ENCODE assay signal across 14 mouse cellular contexts in genomic region chr4:139832281-139833035, GRCm38 (mm10). TPM values are rescaled to one million over a fixed set of nuclear protein-coding genes. Genes with fewer than 3 reads are reported as not detected.
A peak's percentile ranks its signal among the peaks of the same experiment; 100 is the strongest.
DNase-seq lines count a peak whose midpoint lies in the region; ATAC-seq and TF ChIP-seq lines count a peak whose summit lies in the region.
"Had no signal": no experiment of that assay in that cellular context is flagged by ENCODE, and none has a peak within 500 bp of the region (broad histone marks: within the 10 kb centered on the region; RNA-seq: fewer than 3 reads in every experiment).

No protein-coding gene starts in this region.

- H3K27me3 ChIP-seq in C2C12 (ENCODE audit: control insufficient read depth, insufficient read depth, insufficient read length): peaks cover 64% of the 10 kb centered on the region
- peaks cover 100% of the 10 kb centered on the region for H3K27me3 ChIP-seq in forebrain, embryonic 13.5 days
- H3K27me3 ChIP-seq in midbrain, embryonic 12.5 days: peaks cover 96% of the 10 kb centered on the region

- WGBS in forebrain, embryonic 13.5 days: under 1% methylated on average over 55 of the region's 55 CpGs
- under 1% methylated on average over 55 of the region's 55 CpGs for WGBS in midbrain, embryonic 12.5 days

- intact Hi-C loops in gastrocnemius, postnatal 14 days (cut with DNase I; ENCODE audit: low total_unique reads): no loop called here
- intact Hi-C loops in left cerebral cortex, adult 2 months (cut with DNase I): no loop called here

- no peaks in the 10 kb centered on the region for H3K79me3 ChIP-seq in C2C12 (ENCODE audit: low read depth)

- no peak for TF ChIP-seq CTCF in C2C12 (IDR thresholded peaks at IDR 0.05; ENCODE audit: control insufficient read depth, insufficient read depth, insufficient read length)
- no peak for TF ChIP-seq CTCF in left cerebral cortex, adult 2 months (IDR thresholded peaks at IDR 0.05)

- peak; percentile 28 for DNase-seq in gastrocnemius, postnatal 25 days
- DNase-seq in gastrocnemius, postnatal 14 days: no peak
- DNase-seq in spleen, postnatal 36 days (ENCODE audit: low spot score in 2 of 2): no peak
- no peak for DNase-seq in left cerebral cortex, adult 2 months (ENCODE audit: extremely low spot score in 1 of 2, low spot score in 2 of 2)
- DNase-seq: adrenal gland, adult 8-10 months; cerebellum, adult 9-11 months; heart, adult 18-20 months had no signal

- H3K4me2 ChIP-seq in forebrain, embryonic 13.5 days: peak overlapping the region; percentile 51
- peak overlapping the region; percentile 61 for H3K4me2 ChIP-seq in midbrain, embryonic 12.5 days (replicated peaks)

- 0 out of 2 replicates have a peak, but pooled peaks have one; percentile 27 for ATAC-seq in forebrain, embryonic 13.5 days
- ATAC-seq in midbrain, embryonic 12.5 days (ENCODE audit: low FRiP score, low read depth): no peak
- no peak for ATAC-seq in activated CD4-positive, CD25-positive, alpha-beta regulatory T cell, adult 4 months

- no peak overlapping the region for H3K4me3 ChIP-seq in C2C12 (ENCODE audit: insufficient read depth, poor library complexity, severe bottlenecking)
- H3K4me3 ChIP-seq in forebrain, embryonic 13.5 days: peak overlapping the region; percentile 21
- H3K4me3 ChIP-seq in midbrain, embryonic 12.5 days: peak overlapping the region; percentile 54
- no peak overlapping the region for H3K4me3 ChIP-seq in left cerebral cortex, adult 2 months
- H3K4me3 ChIP-seq: megakaryocyte, embryonic 14.5 days had no signal

- peak overlapping the region; percentile 30 for H3ac ChIP-seq in C2C12 (ENCODE audit: control insufficient read depth, insufficient read length, low read depth)

- H3K36me3 ChIP-seq in C2C12 (ENCODE audit: control insufficient read depth, insufficient read depth): no peaks in the 10 kb centered on the region
- H3K36me3 ChIP-seq in forebrain, embryonic 13.5 days (ENCODE audit: poor library complexity, severe bottlenecking): no peaks in the 10 kb centered on the region
- 0 out of 2 replicates have a peak, but pooled peaks cover 6% of the 10 kb centered on the region for H3K36me3 ChIP-seq in midbrain, embryonic 12.5 days

- H3K27ac ChIP-seq in forebrain, embryonic 13.5 days: no peak overlapping the region
- peak overlapping the region; percentile 91 for H3K27ac ChIP-seq in midbrain, embryonic 12.5 days (replicated peaks)
- H3K27ac ChIP-seq in left cerebral cortex, adult 2 months: no peak overlapping the region

- H3K9me3 ChIP-seq in forebrain, embryonic 13.5 days (replicated peaks): no peaks in the 10 kb centered on the region
- no peaks in the 10 kb centered on the region for H3K9me3 ChIP-seq in midbrain, embryonic 12.5 days
- H3K9me3 ChIP-seq: megakaryocyte, embryonic 14.5 days had no signal

- no peaks in the 10 kb centered on the region for H3K79me2 ChIP-seq in C2C12 (ENCODE audit: control insufficient read depth, insufficient read depth)

- H3K9ac ChIP-seq in forebrain, embryonic 13.5 days: no peak overlapping the region
- peak overlapping the region; percentile 84 for H3K9ac ChIP-seq in midbrain, embryonic 12.5 days (replicated peaks)

- H3K4me1 ChIP-seq in forebrain, embryonic 13.5 days: peaks cover 34% of the 10 kb centered on the region
- peaks cover 72% of the 10 kb centered on the region for H3K4me1 ChIP-seq in midbrain, embryonic 12.5 days
- H3K4me1 ChIP-seq: megakaryocyte, embryonic 14.5 days had no signal

TF ChIP-seq in C2C12, 6 proteins besides CTCF, POLR2A, EP300 and RAD21:
- TF ChIP-seq MYOG (IDR thresholded peaks at IDR 0.05; ENCODE audit: control insufficient read depth, extremely low read depth, insufficient read length): no peak
- TF ChIP-seq CEBPB (IDR thresholded peaks at IDR 0.05; ENCODE audit: low read depth): no peak
- no peak for TF ChIP-seq USF1 (IDR thresholded peaks at IDR 0.05; ENCODE audit: low read depth)
- TF ChIP-seq FOSL1 (IDR thresholded peaks at IDR 0.05; ENCODE audit: insufficient read depth, low read length, poor library complexity, severe bottlenecking): no peak
- TF ChIP-seq MYOD1 (IDR thresholded peaks at IDR 0.05; ENCODE audit: control insufficient read depth, insufficient read length, low read depth): no peak
- TF ChIP-seq MAX (IDR thresholded peaks at IDR 0.05): no peak

RNA-seq across cellular contexts. Expression of gene Pax7, which starts 0.9 kb away (rescaled TPM):
- 1 to 10 TPM; 1.6 to 2.4 TPM for total RNA-seq in gastrocnemius, postnatal 25 days (2021)
- total RNA-seq in gastrocnemius, postnatal 14 days (2021): 1 to 10 TPM; 3.2 to 5.2 TPM
- 1.1 TPM for polyA plus RNA-seq in C2C12 (2012; fragmentation: generic; extraction: Trizol)
- 0.04 and 0.09 TPM in 2 replicates for polyA plus RNA-seq in forebrain, embryonic 13.5 days (2015; fragmentation: Nextera tagmentation; extraction: Ambion mirVana)
- polyA plus RNA-seq in midbrain, embryonic 12.5 days (2016; fragmentation: Nextera tagmentation; extraction: Ambion mirVana): 4.4 and 5.7 TPM in 2 replicates
- polyA plus RNA-seq in activated CD4-positive, CD25-positive, alpha-beta regulatory T cell, adult 4 months (2017; shearing (Covaris generic)): not detected
- total RNA-seq in left cerebral cortex, adult 2 months (2021): not detected
- total RNA-seq: adrenal gland, adult 8-10 months; heart, adult 18-20 months; layer of hippocampus, postnatal 25 days had no signal
- polyA plus RNA-seq: small intestine, adult 2 months had no signal

Comparison
In these comparisons a context has a peak if more than half of its experiments do, and no peak if none do; other contexts are left out.
1. H3K4me3 ChIP-seq: peak in forebrain, embryonic 13.5 days (single experiment) and midbrain, embryonic 12.5 days (single experiment); none in C2C12 (single experiment) and left cerebral cortex, adult 2 months (single experiment).